ENCODE assay signal across 14 mouse cellular contexts in the genomic region with DNA sequence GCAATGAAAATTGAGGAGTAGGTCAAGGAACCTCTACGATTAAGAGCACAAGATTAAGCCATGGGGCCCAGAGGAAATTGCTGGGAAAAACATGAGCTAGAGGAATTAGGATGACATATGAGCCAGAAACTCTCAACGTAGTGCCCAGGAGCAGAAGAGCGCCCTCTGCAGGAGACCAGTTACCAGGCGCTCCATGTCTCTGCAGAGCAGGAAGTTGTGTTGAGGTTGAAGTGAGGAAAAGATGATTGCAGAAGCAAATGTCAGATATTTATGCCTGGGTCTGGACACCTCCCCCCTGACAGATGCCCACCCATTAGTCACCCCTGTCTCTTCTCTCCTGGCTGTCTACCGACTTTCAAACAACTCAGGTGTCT.
DNase-seq lines count a peak whose midpoint lies in the region; ATAC-seq and TF ChIP-seq lines count a peak whose summit lies in the region.
"Had no signal": no experiment of that assay in that cellular context is flagged by ENCODE, and none has a peak within 500 bp of the region (broad histone marks: within the 10 kb centered on the region; RNA-seq: fewer than 3 reads in every experiment).

No protein-coding gene starts in this region.

- peak; percentile 41 for TF ChIP-seq CTCF in midbrain, postnatal 0 days (IDR thresholded peaks at IDR 0.05)
- TF ChIP-seq CTCF in brain, embryonic 14.5 days (IDR thresholded peaks at IDR 0.05; ENCODE audit: borderline replicate concordance, extremely low read depth, insufficient read depth, insufficient read length) = peak; percentile 12; the same call in 1 of the 2 replicates

- no peaks in the 10 kb centered on the region for H3K27me3 ChIP-seq in kidney, embryonic 14.5 days (ENCODE audit: control insufficient read depth, insufficient read depth, low read length)
- no peaks in the 10 kb centered on the region for H3K27me3 ChIP-seq in midbrain, postnatal 0 days (ENCODE audit: insufficient read depth, low read length)
- no peaks in the 10 kb centered on the region for H3K27me3 ChIP-seq in midbrain, embryonic 10.5 days (ENCODE audit: low read depth, poor library complexity, severe bottlenecking)
- H3K27me3 ChIP-seq: embryonic facial prominence, embryonic 15.5 days; hindbrain, embryonic 12.5 days had no signal

- 0 out of 2 replicates have a peak overlapping the region, but pooled peaks have one; percentile 19 for H3K27ac ChIP-seq in kidney, embryonic 14.5 days (ENCODE audit: low read depth, low read length)
- no peak overlapping the region for H3K27ac ChIP-seq in midbrain, postnatal 0 days (ENCODE audit: low read depth, low read length)
- no peak overlapping the region for H3K27ac ChIP-seq in midbrain, embryonic 10.5 days (replicated peaks)
- H3K27ac ChIP-seq: embryonic facial prominence, embryonic 15.5 days; heart, embryonic 10.5 days; hindbrain, embryonic 12.5 days had no signal

- H3K9ac ChIP-seq in kidney, embryonic 14.5 days (ENCODE audit: low read depth, low read length) = no peak overlapping the region
- H3K9ac ChIP-seq in midbrain, postnatal 0 days (replicated peaks; ENCODE audit: low read length, poor library complexity, severe bottlenecking) = no peak overlapping the region
- H3K9ac ChIP-seq: embryonic facial prominence, embryonic 15.5 days; hindbrain, embryonic 12.5 days had no signal

- H3K4me3 ChIP-seq in kidney, embryonic 14.5 days (ENCODE audit: low read length) = no peak overlapping the region
- no peak overlapping the region for H3K4me3 ChIP-seq in midbrain, postnatal 0 days (ENCODE audit: low read depth, low read length)
- no peak overlapping the region for H3K4me3 ChIP-seq in midbrain, embryonic 10.5 days
- H3K4me3 ChIP-seq: embryonic facial prominence, embryonic 15.5 days; heart, embryonic 10.5 days; hindbrain, embryonic 12.5 days had no signal

- H3K4me2 ChIP-seq in kidney, embryonic 14.5 days (replicated peaks; ENCODE audit: low read depth, low read length) = no peak overlapping the region
- no peak overlapping the region for H3K4me2 ChIP-seq in midbrain, postnatal 0 days (ENCODE audit: low read depth, low read length, poor library complexity, severe bottlenecking)
- H3K4me2 ChIP-seq: embryonic facial prominence, embryonic 15.5 days; hindbrain, embryonic 12.5 days had no signal

- H3K36me3 ChIP-seq in kidney, embryonic 14.5 days (ENCODE audit: control insufficient read depth, insufficient read depth, low read length) = no peaks in the 10 kb centered on the region
- H3K36me3 ChIP-seq in midbrain, postnatal 0 days (ENCODE audit: insufficient read depth, low read length) = 0 out of 2 replicates have a peak, but pooled peaks cover 7% of the 10 kb centered on the region
- no peaks in the 10 kb centered on the region for H3K36me3 ChIP-seq in midbrain, embryonic 10.5 days
- H3K36me3 ChIP-seq: embryonic facial prominence, embryonic 15.5 days; heart, embryonic 10.5 days had no signal

- H3K4me1 ChIP-seq in kidney, embryonic 14.5 days (ENCODE audit: control insufficient read depth, insufficient read depth, low read length) = no peaks in the 10 kb centered on the region
- no peaks in the 10 kb centered on the region for H3K4me1 ChIP-seq in midbrain, postnatal 0 days (ENCODE audit: insufficient read depth, low read length)
- H3K4me1 ChIP-seq in midbrain, embryonic 10.5 days = no peaks in the 10 kb centered on the region

- WGBS in kidney, embryonic 14.5 days = 59% methylated on average over 5 of the region's 5 CpGs
- WGBS in midbrain, postnatal 0 days = 86% methylated on average over 5 of the region's 5 CpGs
- 77% methylated on average over 5 of the region's 5 CpGs for WGBS in midbrain, embryonic 10.5 days

- TF ChIP-seq POLR2A in brain, embryonic 14.5 days (IDR thresholded peaks at IDR 0.05; ENCODE audit: borderline replicate concordance, extremely low read depth, insufficient read depth, insufficient read length, poor library complexity, severe bottlenecking) = no peak

- H3K9me3 ChIP-seq in kidney, embryonic 14.5 days (ENCODE audit: control insufficient read depth, low read length) = no peaks in the 10 kb centered on the region
- H3K9me3 ChIP-seq in midbrain, postnatal 0 days (ENCODE audit: low read length) = no peaks in the 10 kb centered on the region
- H3K9me3 ChIP-seq in midbrain, embryonic 10.5 days (replicated peaks) = no peaks in the 10 kb centered on the region
- H3K9me3 ChIP-seq: embryonic facial prominence, embryonic 15.5 days; heart, embryonic 10.5 days; hindbrain, embryonic 12.5 days had no signal

- ATAC-seq in kidney, embryonic 14.5 days (ENCODE audit: low FRiP score, low TSS enrichment) = no peak; the same call in 1 of the 2 replicates
- no peak for ATAC-seq in midbrain, postnatal 0 days (ENCODE audit: low FRiP score)
- ATAC-seq in erythroid progenitor cell, adult 5-6 weeks (replicated peaks; ENCODE audit: low FRiP score, poor library complexity, severe bottlenecking) = no peak

- no peak for DNase-seq in kidney, postnatal 25 days
- no peak for DNase-seq in midbrain, postnatal 0 days (ENCODE audit: low spot score)
- no peak for DNase-seq in midbrain, embryonic 10.5 days (ENCODE audit: low spot score)
- no peak for DNase-seq in brain, embryonic 14.5 days (ENCODE audit: low read depth)
- no peak for DNase-seq in T-cell, adult 2 months (ENCODE audit: low spot score)
- DNase-seq: adrenal gland, adult 8-10 months; cerebellum, adult 9-10 months; spleen, adult 18-20 months; thymus, adult 2 months had no signal
